Mouse (Mus musculus): ENCODE measurements at regions not wholly inside any gene's neighbourhood (a gene's known extent, or its start where the extent isn't known, plus 50 kb on each side); places are given as distances from the start of the nearest gene placed in this dataset.

GRCm38 (mm10) chr6:98178005-98178404 is 164.5 kb downstream of the Gm765 start:
- no peak overlapping the region for H3K9ac ChIP-seq (ENCODE audit: low read length)
- H3K27me3 ChIP-seq (ENCODE audit: control insufficient read depth, insufficient read depth, low read depth, low read length): no peaks in the 10 kb centered on the region
- no peak overlapping the region for H3K27ac ChIP-seq (ENCODE audit: low read length)
- no peaks in the 10 kb centered on the region for H3K4me1 ChIP-seq (replicated peaks; ENCODE audit: control insufficient read depth, insufficient read depth, low read length)
- 17% methylated on average over 2 of the region's 2 CpGs for WGBS
- peak; percentile 34; the same call in 1 of the 2 replicates for ATAC-seq (ENCODE audit: low read depth)
- H3K36me3 ChIP-seq (ENCODE audit: control insufficient read depth, insufficient read depth, low read length): no peaks in the 10 kb centered on the region
- H3K9me3 ChIP-seq (ENCODE audit: control insufficient read depth, low read length): no peaks in the 10 kb centered on the region
- no peak overlapping the region for H3K4me2 ChIP-seq (ENCODE audit: low read depth, low read length)
- H3K4me3 ChIP-seq (ENCODE audit: low read length): no peak overlapping the region

- Histone ChIP-seq H3K4me2 (ENCODE audit: low read depth, low read length) (no peak overlapping the region), H3K4me1 (replicated peaks; ENCODE audit: control insufficient read depth, insufficient read depth, low read length) (no peaks in the 10 kb centered on the region), H3K36me3 (ENCODE audit: control insufficient read depth, insufficient read depth, low read length) (no peaks in the 10 kb centered on the region), H3K4me3 (ENCODE audit: low read length) (no peak overlapping the region), H3K27me3 (ENCODE audit: control insufficient read depth, insufficient read depth, low read depth, low read length) (no peaks in the 10 kb centered on the region; the same call in 1 of the 2 replicates), H3K27ac (ENCODE audit: low read length) (no peak overlapping the region), H3K9ac (ENCODE audit: low read length) (no peak overlapping the region), H3K9me3 (ENCODE audit: control insufficient read depth, low read length) (no peaks in the 10 kb centered on the region)
- WGBS: 60% methylated on average over 12 of the region's 12 CpGs
- ATAC-seq (ENCODE audit: low read depth): no peak
Measured at GRCm38 (mm10) chr6:98149043-98149813, 193.3 kb downstream of the Gm765 start.

- Histone ChIP-seq H3K4me2 (ENCODE audit: low read depth, low read length) (no peak overlapping the region), H3K27me3 (ENCODE audit: control insufficient read depth, insufficient read depth, low read depth, low read length) (no peaks in the 10 kb centered on the region; the same call in 1 of the 2 replicates), H3K9ac (ENCODE audit: low read length) (no peak overlapping the region), H3K4me3 (ENCODE audit: low read length) (no peak overlapping the region), H3K36me3 (ENCODE audit: control insufficient read depth, insufficient read depth, low read length) (no peaks in the 10 kb centered on the region), H3K4me1 (replicated peaks; ENCODE audit: control insufficient read depth, insufficient read depth, low read length) (no peaks in the 10 kb centered on the region), H3K27ac (ENCODE audit: low read length) (no peak overlapping the region), H3K9me3 (ENCODE audit: control insufficient read depth, low read length) (no peaks in the 10 kb centered on the region)
- ATAC-seq (ENCODE audit: low read depth): no peak
- 78% methylated on average over 5 of the region's 5 CpGs for WGBS
Measured at GRCm38 (mm10) chr6:98147855-98148254, 194.7 kb downstream of the Gm765 start.

GRCm38 (mm10) chr6:98132931-98133330 is 209.6 kb downstream of the Gm765 start:
- no peak overlapping the region for H3K4me3 ChIP-seq (ENCODE audit: low read length)
- no peak overlapping the region for H3K9ac ChIP-seq (ENCODE audit: low read length)
- no peak for ATAC-seq (ENCODE audit: low read depth)
- 25% methylated on average over 2 of the region's 2 CpGs for WGBS
- no peaks in the 10 kb centered on the region for H3K4me1 ChIP-seq (replicated peaks; ENCODE audit: control insufficient read depth, insufficient read depth, low read length)
- no peak overlapping the region for H3K4me2 ChIP-seq (ENCODE audit: low read depth, low read length)
- no peaks in the 10 kb centered on the region for H3K36me3 ChIP-seq (ENCODE audit: control insufficient read depth, insufficient read depth, low read length)
- no peaks in the 10 kb centered on the region for H3K9me3 ChIP-seq (ENCODE audit: control insufficient read depth, low read length)
- H3K27me3 ChIP-seq (ENCODE audit: control insufficient read depth, insufficient read depth, low read depth, low read length): no peaks in the 10 kb centered on the region
- no peak overlapping the region for H3K27ac ChIP-seq (ENCODE audit: low read length)

- no peak for ATAC-seq (ENCODE audit: low read depth)
- Histone ChIP-seq H3K4me3 (ENCODE audit: low read length) (no peak overlapping the region), H3K27ac (ENCODE audit: low read length) (no peak overlapping the region), H3K9ac (ENCODE audit: low read length) (no peak overlapping the region), H3K4me1 (replicated peaks; ENCODE audit: control insufficient read depth, insufficient read depth, low read length) (no peaks in the 10 kb centered on the region), H3K4me2 (ENCODE audit: low read depth, low read length) (no peak overlapping the region), H3K27me3 (ENCODE audit: control insufficient read depth, insufficient read depth, low read depth, low read length) (no peaks in the 10 kb centered on the region), H3K36me3 (ENCODE audit: control insufficient read depth, insufficient read depth, low read length) (no peaks in the 10 kb centered on the region), H3K9me3 (ENCODE audit: control insufficient read depth, low read length) (no peaks in the 10 kb centered on the region)
- 46% methylated on average over 7 of the region's 7 CpGs for WGBS
Measured at GRCm38 (mm10) chr6:98125434-98125833, 217.1 kb downstream of the Gm765 start.

GRCm38 (mm10) chr6:98118355-98119150 is 224.0 kb downstream of the Gm765 start:
- Histone ChIP-seq H3K4me1 (replicated peaks; ENCODE audit: control insufficient read depth, insufficient read depth, low read length) (peaks cover 8% of the 10 kb centered on the region; the same call in 1 of the 2 replicates), H3K9ac (ENCODE audit: low read length) (no peak overlapping the region), H3K9me3 (ENCODE audit: control insufficient read depth, low read length) (no peaks in the 10 kb centered on the region), H3K27me3 (ENCODE audit: control insufficient read depth, insufficient read depth, low read depth, low read length) (no peaks in the 10 kb centered on the region), H3K27ac (ENCODE audit: low read length) (no peak overlapping the region), H3K4me3 (ENCODE audit: low read length) (no peak overlapping the region), H3K4me2 (ENCODE audit: low read depth, low read length) (no peak overlapping the region), H3K36me3 (ENCODE audit: control insufficient read depth, insufficient read depth, low read length) (no peaks in the 10 kb centered on the region)
- ATAC-seq (ENCODE audit: low read depth): no peak
- 37% methylated on average over 9 of the region's 9 CpGs for WGBS

- Histone ChIP-seq H3K9ac (ENCODE audit: low read length) (no peak overlapping the region), H3K27me3 (ENCODE audit: control insufficient read depth, insufficient read depth, low read depth, low read length) (no peaks in the 10 kb centered on the region), H3K27ac (ENCODE audit: low read length) (no peak overlapping the region), H3K9me3 (ENCODE audit: control insufficient read depth, low read length) (no peaks in the 10 kb centered on the region), H3K36me3 (ENCODE audit: control insufficient read depth, insufficient read depth, low read length) (no peaks in the 10 kb centered on the region), H3K4me3 (ENCODE audit: low read length) (no peak overlapping the region), H3K4me2 (ENCODE audit: low read depth, low read length) (no peak overlapping the region), H3K4me1 (replicated peaks; ENCODE audit: control insufficient read depth, insufficient read depth, low read length) (peaks cover 9% of the 10 kb centered on the region; the same call in 1 of the 2 replicates)
- ATAC-seq (ENCODE audit: low read depth): peak; percentile 45; the same call in 1 of the 2 replicates
- WGBS: 26% methylated on average over 9 of the region's 9 CpGs
Measured at GRCm38 (mm10) chr6:98114327-98115134, 228.0 kb downstream of the Gm765 start.

GRCm38 (mm10) chr6:98113708-98114107 is 228.8 kb downstream of the Gm765 start:
- WGBS: 19% methylated on average over 7 of the region's 7 CpGs
- ATAC-seq (ENCODE audit: low read depth): no peak
- H3K4me3 ChIP-seq (ENCODE audit: low read length): peak overlapping the region; percentile 6; the same call in 1 of the 2 replicates

More at GRCm38 (mm10) chr6:98113708-98114107, 228.8 kb downstream of the Gm765 start:
- Histone ChIP-seq H3K9me3 (ENCODE audit: control insufficient read depth, low read length) (no peaks in the 10 kb centered on the region), H3K4me2 (ENCODE audit: low read depth, low read length) (peak overlapping the region; percentile 45), H3K27me3 (ENCODE audit: control insufficient read depth, insufficient read depth, low read depth, low read length) (no peaks in the 10 kb centered on the region), H3K4me1 (replicated peaks; ENCODE audit: control insufficient read depth, insufficient read depth, low read length) (peaks cover 9% of the 10 kb centered on the region; the same call in 1 of the 2 replicates), H3K9ac (ENCODE audit: low read length) (0 out of 2 replicates have a peak overlapping the region, but pooled peaks have one; percentile 26), H3K36me3 (ENCODE audit: control insufficient read depth, insufficient read depth, low read length) (no peaks in the 10 kb centered on the region), H3K27ac (ENCODE audit: low read length) (no peak overlapping the region)
